Mouse (Mus musculus): ENCODE measurements around the gene Itpa. TPM values are rescaled to one million over a fixed set of nuclear protein-coding genes. Genes with fewer than 3 reads are reported as not detected.

Itpa gene
- polyA plus RNA-seq, 1 experiment: 95.9 TPM

DNA sequence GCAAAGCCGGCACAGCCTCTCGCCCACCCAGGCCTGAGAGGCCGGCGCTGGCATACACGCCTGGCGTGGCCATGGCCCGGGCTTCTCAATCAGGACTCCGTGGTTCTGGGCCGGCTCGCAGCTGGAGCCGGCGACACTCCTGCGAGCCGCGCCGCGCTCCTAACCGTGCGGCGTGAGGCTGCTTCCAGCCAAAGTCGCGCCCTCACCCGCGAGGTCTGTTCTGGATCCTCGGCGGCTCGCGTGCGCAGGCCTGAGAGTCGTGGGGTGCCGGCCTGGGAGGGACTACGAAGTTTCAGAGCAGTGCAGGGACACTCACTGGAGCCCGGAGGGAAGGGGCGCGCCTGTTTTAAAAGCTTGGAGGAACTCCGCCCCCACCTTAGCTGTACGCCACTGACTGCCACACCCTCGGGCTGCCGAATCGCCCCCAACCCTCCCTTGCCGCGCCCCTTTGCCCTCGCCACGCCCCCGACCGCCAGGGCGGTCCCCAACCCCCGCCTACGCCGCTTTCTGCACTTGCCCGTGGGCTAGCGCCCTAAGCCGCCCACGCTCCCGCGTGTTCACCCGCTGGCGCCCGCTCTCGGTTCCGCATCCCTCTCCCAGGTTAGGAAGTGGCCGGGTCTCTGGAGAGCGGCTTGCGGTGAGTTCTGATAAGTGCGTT lies 29.9 kb downstream of the Itpa start, which contains the start of gene Slc4a11:
TSS of gene Slc4a11 (minus strand) at position 367 of the 658 bp plus-strand sequence.
- H3K36me3 ChIP-seq (ENCODE audit: control insufficient read depth, insufficient read depth): no peaks in the 10 kb centered on the region
- no peaks in the 10 kb centered on the region for H3K79me3 ChIP-seq (ENCODE audit: low read depth)
- H3ac ChIP-seq (ENCODE audit: control insufficient read depth, insufficient read length, low read depth): peak within 1 kb of the TSS; percentile 87
- H3K27me3 ChIP-seq (ENCODE audit: control insufficient read depth, insufficient read depth, insufficient read length): no peaks in the 10 kb centered on the region
- peak within 1 kb of the TSS; percentile 41 for H3K4me3 ChIP-seq (ENCODE audit: insufficient read depth, poor library complexity, severe bottlenecking)
- H3K79me2 ChIP-seq (ENCODE audit: control insufficient read depth, insufficient read depth): no peaks in the 10 kb centered on the region
- TF ChIP-seq CEBPB (IDR thresholded peaks at IDR 0.05; ENCODE audit: low read depth) (no peak), MAX (IDR thresholded peaks at IDR 0.05) (peak; percentile 54)

DNA sequence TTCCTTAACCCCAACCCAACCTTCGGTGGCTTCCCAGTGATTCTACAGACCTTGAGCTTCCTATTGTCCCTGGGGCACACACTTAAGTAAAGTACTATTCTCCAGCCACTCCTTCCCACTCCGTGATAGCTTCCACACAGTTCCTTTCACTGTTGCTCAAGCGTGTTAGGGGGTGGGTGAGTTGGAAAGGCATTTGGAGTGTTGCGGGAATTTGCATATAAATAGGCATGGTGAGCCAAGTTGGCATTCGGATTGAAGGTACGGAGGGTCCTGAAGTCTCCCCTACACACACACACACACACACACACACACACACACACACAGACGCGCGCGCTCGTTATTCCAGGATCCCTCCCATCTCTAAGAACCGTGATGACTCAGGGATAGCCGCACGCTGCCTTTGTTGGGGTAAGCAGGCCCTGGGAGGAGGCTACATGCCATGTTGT lies 30.4 kb downstream of the Itpa start:
- no peaks in the 10 kb centered on the region for H3K36me3 ChIP-seq (ENCODE audit: control insufficient read depth, insufficient read depth)
- no peaks in the 10 kb centered on the region for H3K27me3 ChIP-seq (ENCODE audit: control insufficient read depth, insufficient read depth, insufficient read length)
- no peaks in the 10 kb centered on the region for H3K79me3 ChIP-seq (ENCODE audit: low read depth)
- TF ChIP-seq MAX (IDR thresholded peaks at IDR 0.05) (peak; percentile 34), USF1 (IDR thresholded peaks at IDR 0.05; ENCODE audit: low read depth) (no peak), MYOG (IDR thresholded peaks at IDR 0.05; ENCODE audit: control insufficient read depth, extremely low read depth, insufficient read length) (no peak)
- peak overlapping the region; percentile 87 for H3ac ChIP-seq (ENCODE audit: control insufficient read depth, insufficient read length, low read depth)
- peak overlapping the region; percentile 41 for H3K4me3 ChIP-seq (ENCODE audit: insufficient read depth, poor library complexity, severe bottlenecking)
- no peaks in the 10 kb centered on the region for H3K79me2 ChIP-seq (ENCODE audit: control insufficient read depth, insufficient read depth)

DNA sequence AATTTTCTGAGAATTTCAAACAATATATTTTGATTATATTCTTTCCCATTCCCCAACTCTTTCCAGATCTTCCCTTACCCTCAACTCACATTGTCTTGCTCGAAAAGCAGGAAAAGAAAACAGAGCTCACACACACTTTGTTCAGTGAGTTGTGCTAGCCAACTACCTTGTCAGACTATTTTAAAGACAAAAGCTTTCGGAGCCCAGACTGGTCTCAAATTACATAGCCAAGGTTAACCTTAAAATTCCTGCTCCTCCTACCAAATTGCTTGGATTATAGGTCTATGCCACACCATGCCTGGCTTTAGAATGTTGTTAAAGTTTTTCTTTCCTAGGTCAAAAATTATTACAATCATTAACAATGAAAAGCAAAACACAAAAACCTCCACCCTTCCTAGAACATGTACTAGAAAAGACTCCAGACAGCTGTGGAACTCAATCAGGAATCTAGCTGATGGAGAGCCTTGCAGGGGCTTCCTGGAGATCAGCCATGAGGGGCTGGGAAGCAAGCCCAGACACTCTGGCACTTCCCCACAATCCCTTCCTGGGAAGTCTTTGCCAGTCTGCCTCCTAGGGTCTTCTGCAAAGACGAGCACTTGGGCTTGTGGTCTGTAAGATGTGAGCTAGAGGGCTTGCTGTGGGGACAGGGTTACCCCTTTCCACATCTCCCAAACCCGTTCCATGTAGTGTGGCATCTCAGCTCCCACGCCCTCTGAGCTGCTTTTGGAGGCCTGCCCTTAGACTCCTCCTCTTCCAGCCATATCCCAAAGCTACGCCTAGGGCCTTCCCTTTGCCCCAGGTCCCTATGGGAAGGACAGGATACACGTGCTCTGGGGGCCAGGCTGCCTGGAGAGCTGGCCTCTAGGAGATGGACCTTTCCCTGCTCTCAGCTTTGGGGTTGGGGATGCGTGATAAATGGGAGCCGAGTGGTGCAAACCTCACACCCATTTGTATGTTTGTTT lies 36.9 kb downstream of the Itpa start:
- no peaks in the 10 kb centered on the region for H3K36me3 ChIP-seq (ENCODE audit: control insufficient read depth, insufficient read depth)
- H3K4me3 ChIP-seq (ENCODE audit: insufficient read depth, poor library complexity, severe bottlenecking): no peak overlapping the region
- no peak overlapping the region for H3ac ChIP-seq (ENCODE audit: control insufficient read depth, insufficient read length, low read depth)
- H3K27me3 ChIP-seq (ENCODE audit: control insufficient read depth, insufficient read depth, insufficient read length): no peaks in the 10 kb centered on the region
- no peaks in the 10 kb centered on the region for H3K79me2 ChIP-seq (ENCODE audit: control insufficient read depth, insufficient read depth)
- no peaks in the 10 kb centered on the region for H3K79me3 ChIP-seq (ENCODE audit: low read depth)
- TF ChIP-seq MAX (IDR thresholded peaks at IDR 0.05): no peak
- TF ChIP-seq MYOD1 (IDR thresholded peaks at IDR 0.05; ENCODE audit: control insufficient read depth, insufficient read length, low read depth): no peak
- no peak for TF ChIP-seq CEBPB (IDR thresholded peaks at IDR 0.05; ENCODE audit: low read depth)
- no peak for TF ChIP-seq CTCF (IDR thresholded peaks at IDR 0.05; ENCODE audit: control insufficient read depth, insufficient read depth, insufficient read length)
- no peak for TF ChIP-seq FOSL1 (IDR thresholded peaks at IDR 0.05; ENCODE audit: insufficient read depth, low read length, poor library complexity, severe bottlenecking)
- TF ChIP-seq USF1 (IDR thresholded peaks at IDR 0.05; ENCODE audit: low read depth): no peak
- no peak for TF ChIP-seq MYOG (IDR thresholded peaks at IDR 0.05; ENCODE audit: control insufficient read depth, extremely low read depth, insufficient read length)

DNA sequence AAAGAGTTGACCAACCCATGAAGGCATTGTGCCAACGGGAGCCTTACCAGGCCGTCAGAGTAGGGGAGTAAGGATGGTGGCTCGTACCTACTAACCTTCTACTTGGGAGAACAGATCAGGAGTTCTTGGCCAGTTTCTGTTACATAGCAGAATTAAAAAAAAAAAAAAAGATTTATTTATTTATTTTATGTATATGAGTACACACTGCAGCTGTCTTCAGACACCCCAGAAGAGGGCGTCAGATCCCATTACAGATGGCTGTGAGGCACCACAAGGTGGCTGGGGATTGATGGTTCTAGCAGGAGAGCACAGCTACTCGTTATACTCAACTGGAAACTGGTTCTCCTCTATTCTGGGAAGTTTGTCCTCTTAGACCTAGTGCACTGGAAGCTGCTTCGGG lies 37.8 kb downstream of the Itpa start:
- Histone ChIP-seq H3K36me3 (ENCODE audit: control insufficient read depth, insufficient read depth) (no peaks in the 10 kb centered on the region), H3ac (ENCODE audit: control insufficient read depth, insufficient read length, low read depth) (no peak overlapping the region), H3K27me3 (ENCODE audit: control insufficient read depth, insufficient read depth, insufficient read length) (no peaks in the 10 kb centered on the region), H3K79me2 (ENCODE audit: control insufficient read depth, insufficient read depth) (no peaks in the 10 kb centered on the region), H3K4me3 (ENCODE audit: insufficient read depth, poor library complexity, severe bottlenecking) (no peak overlapping the region), H3K79me3 (ENCODE audit: low read depth) (no peaks in the 10 kb centered on the region)
- TF ChIP-seq MYOD1 (IDR thresholded peaks at IDR 0.05; ENCODE audit: control insufficient read depth, insufficient read length, low read depth) (no peak), CTCF (IDR thresholded peaks at IDR 0.05; ENCODE audit: control insufficient read depth, insufficient read depth, insufficient read length) (no peak), MAX (IDR thresholded peaks at IDR 0.05) (no peak), USF1 (IDR thresholded peaks at IDR 0.05; ENCODE audit: low read depth) (no peak), CEBPB (IDR thresholded peaks at IDR 0.05; ENCODE audit: low read depth) (no peak), FOSL1 (IDR thresholded peaks at IDR 0.05; ENCODE audit: insufficient read depth, low read length, poor library complexity, severe bottlenecking) (no peak), MYOG (IDR thresholded peaks at IDR 0.05; ENCODE audit: control insufficient read depth, extremely low read depth, insufficient read length) (no peak)

DNA sequence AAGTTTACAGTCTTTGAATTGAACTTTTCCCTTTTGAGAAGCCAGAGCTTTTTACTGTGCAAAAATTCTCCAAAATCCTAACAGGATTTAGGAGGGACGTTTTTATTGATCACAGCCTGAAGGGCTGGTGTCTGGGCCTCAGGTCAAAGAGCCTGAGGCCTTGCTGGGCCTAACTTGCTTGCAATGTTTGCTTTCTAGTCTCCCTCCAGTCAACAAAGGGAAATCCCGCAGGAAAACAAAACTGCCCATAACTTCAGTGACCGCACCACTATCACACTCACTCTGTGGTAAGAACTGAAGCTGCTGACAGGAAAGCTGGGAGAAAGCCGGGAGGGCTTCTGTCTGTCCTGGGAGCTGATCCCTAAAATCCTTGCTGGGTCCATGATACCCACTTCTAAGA lies 39.2 kb downstream of the Itpa start:
- Histone ChIP-seq H3K79me2 (ENCODE audit: control insufficient read depth, insufficient read depth) (no peaks in the 10 kb centered on the region), H3K79me3 (ENCODE audit: low read depth) (no peaks in the 10 kb centered on the region), H3K27me3 (ENCODE audit: control insufficient read depth, insufficient read depth, insufficient read length) (no peaks in the 10 kb centered on the region), H3ac (ENCODE audit: control insufficient read depth, insufficient read length, low read depth) (no peak overlapping the region), H3K4me3 (ENCODE audit: insufficient read depth, poor library complexity, severe bottlenecking) (no peak overlapping the region), H3K36me3 (ENCODE audit: control insufficient read depth, insufficient read depth) (no peaks in the 10 kb centered on the region)
- TF ChIP-seq CTCF (IDR thresholded peaks at IDR 0.05; ENCODE audit: control insufficient read depth, insufficient read depth, insufficient read length) (no peak), USF1 (IDR thresholded peaks at IDR 0.05; ENCODE audit: low read depth) (no peak), MYOG (IDR thresholded peaks at IDR 0.05; ENCODE audit: control insufficient read depth, extremely low read depth, insufficient read length) (no peak), FOSL1 (IDR thresholded peaks at IDR 0.05; ENCODE audit: insufficient read depth, low read length, poor library complexity, severe bottlenecking) (no peak), MYOD1 (IDR thresholded peaks at IDR 0.05; ENCODE audit: control insufficient read depth, insufficient read length, low read depth) (no peak), CEBPB (IDR thresholded peaks at IDR 0.05; ENCODE audit: low read depth) (no peak), MAX (IDR thresholded peaks at IDR 0.05) (no peak)

All from C2C12 (cell line).